Mouse (Mus musculus) left cerebral cortex, postnatal 36 days (tissue): ENCODE measurements around the gene Pam. TPM values are rescaled to one million over a fixed set of nuclear protein-coding genes. Genes with fewer than 3 reads are reported as not detected.

ENCODE experiments used
- DNase-seq, 2 experiments: peaks; one replicate each; pipeline ENCODE4 v3.0.0; 2021 to 2022; ENCODE audit warnings: low spot score in 2 of 2, mixed read lengths in 1 of 2
- intact Hi-C: fragments of 180-260 bp; cut with DNase I; formaldehyde crosslinking; loops from one replicate; pipeline ENCODE4 v1.15.1; 2025
- total RNA-seq, 2 experiments: library from RNA; stranded (reverse); gene quantifications; 2 replicates each; pipeline ENCODE4 v1.2.3; 2021

Gene Pam
- total RNA-seq: 100 to 1,000 TPM; 242 to 256 TPM

- peak; percentile 75 to 86 for DNase-seq
- intact Hi-C loops: loop anchor here (2.0 to 5.0 kb wide), 2 partner anchors 48 to 67 kb away; no protein-coding TSS in a partner anchor
Measured at GRCm38 (mm10) chr1:98095246-98095990, at the start of gene Pam. Gene Pam (minus strand): TSS chr1:98095646.

GRCm38 (mm10) chr1:98144845-98145244, 49.4 kb upstream of the Pam start:
- intact Hi-C loops: no loop called here

GRCm38 (mm10) chr1:98131244-98131643, 35.8 kb upstream of the Pam start:
- no peak for DNase-seq
- intact Hi-C loops: no loop called here

More at GRCm38 (mm10) chr1:98144845-98145244, 49.4 kb upstream of the Pam start:
- DNase-seq: no peak

GRCm38 (mm10) chr1:98129561-98130347, 34.3 kb upstream of the Pam start:
- no peak for DNase-seq
- intact Hi-C loops: no loop called here

GRCm38 (mm10) chr1:98129111-98129510, 33.7 kb upstream of the Pam start:
- DNase-seq: no peak
- intact Hi-C loops: no loop called here

- DNase-seq: no peak
- intact Hi-C loops: no loop called here
Measured at GRCm38 (mm10) chr1:98128338-98129096, 33.1 kb upstream of the Pam start.

- no peak for DNase-seq
- intact Hi-C loops: no loop called here
Measured at GRCm38 (mm10) chr1:98126268-98126667, 30.8 kb upstream of the Pam start.

GRCm38 (mm10) chr1:98124727-98125126, 29.3 kb upstream of the Pam start:
- intact Hi-C loops: no loop called here
- no peak for DNase-seq

- peak in 1 of 2 experiments; percentile 8 for DNase-seq
- intact Hi-C loops: no loop called here
Measured at GRCm38 (mm10) chr1:98119595-98119994, 24.1 kb upstream of the Pam start.

- intact Hi-C loops: no loop called here
- no peak for DNase-seq
Measured at GRCm38 (mm10) chr1:98107599-98107998, 12.2 kb upstream of the Pam start.

GRCm38 (mm10) chr1:98099441-98099840, 4.0 kb upstream of the Pam start:
- intact Hi-C loops: loop anchor here (5.0 kb wide), 1 partner anchor 52 kb away; no protein-coding TSS in a partner anchor
- DNase-seq: no peak

- DNase-seq: no peak
- intact Hi-C loops: loop anchor here (5.0 kb wide), 1 partner anchor 51 kb away; no protein-coding TSS in a partner anchor
Measured at GRCm38 (mm10) chr1:98097957-98098729, 2.7 kb upstream of the Pam start.

GRCm38 (mm10) chr1:98096396-98096935, 1.0 kb upstream of the Pam start:
- intact Hi-C loops: loop anchor here (5.0 kb wide), 1 partner anchor 49 kb away; no protein-coding TSS in a partner anchor
- DNase-seq: no peak

- intact Hi-C loops: loop anchor here (2.0 to 5.0 kb wide), 2 partner anchors 49 to 67 kb away; no protein-coding TSS in a partner anchor
- no peak for DNase-seq
Measured at GRCm38 (mm10) chr1:98095991-98096330, 515 bp upstream of the Pam start.

- DNase-seq: peak in 1 of 2 experiments; percentile 48
- intact Hi-C loops: loop anchor here (2.0 to 5.0 kb wide), 3 partner anchors 48 to 118 kb away; no protein-coding TSS in a partner anchor
Measured at GRCm38 (mm10) chr1:98094811-98095245, 618 bp downstream of the Pam start.

GRCm38 (mm10) chr1:98089336-98089975, 6.0 kb downstream of the Pam start:
- no peak for DNase-seq
- intact Hi-C loops: no loop called here

- no peak for DNase-seq
- intact Hi-C loops: no loop called here
Measured at GRCm38 (mm10) chr1:98086456-98086855, 9.0 kb downstream of the Pam start.

- intact Hi-C loops: no loop called here
Measured at GRCm38 (mm10) chr1:98084596-98085274, 10.7 kb downstream of the Pam start.

More at GRCm38 (mm10) chr1:98084596-98085274, 10.7 kb downstream of the Pam start:
- DNase-seq: no peak
